Mouse (Mus musculus): Measurements from ENCODE around the gene Cacna1d. TPM values are rescaled to one million over a fixed set of nuclear protein-coding genes. Genes with fewer than 3 reads are reported as not detected.

Gene Cacna1d
- polyA plus RNA-seq, 1 experiment from 2014 or later = 0.89 TPM

- ATAC-seq (ENCODE audit: low FRiP score) = no peak
- Histone ChIP-seq H3K9ac (ENCODE audit: low read length) (no peak overlapping the region), H3K27me3 (ENCODE audit: control insufficient read depth, insufficient read depth, low read length) (no peaks in the 10 kb centered on the region)
These were observed 55.9 kb downstream of the Cacna1d start for GRCm38 (mm10) chr14:30435316-30435715.

GRCm38 (mm10) chr14:30430446-30430845 is 60.8 kb downstream of the Cacna1d start:
- H3K9ac ChIP-seq (ENCODE audit: low read length) = no peak overlapping the region
- no peaks in the 10 kb centered on the region for H3K36me3 ChIP-seq (ENCODE audit: control insufficient read depth, insufficient read depth, low read length)
- no peak for ATAC-seq (ENCODE audit: low FRiP score)
- WGBS = 48% methylated on average over 5 of the region's 5 CpGs
- no peak overlapping the region for H3K27ac ChIP-seq (ENCODE audit: low read depth, low read length)
- H3K4me1 ChIP-seq (ENCODE audit: control insufficient read depth, insufficient read depth, low read length) = no peaks in the 10 kb centered on the region
- no peaks in the 10 kb centered on the region for H3K9me3 ChIP-seq (ENCODE audit: control insufficient read depth, low read length)
- no peak overlapping the region for H3K4me2 ChIP-seq
- DNase-seq (ENCODE audit: low spot score, missing footprints) = no peak
- no peak overlapping the region for H3K4me3 ChIP-seq (ENCODE audit: low read depth, low read length)
- no peaks in the 10 kb centered on the region for H3K27me3 ChIP-seq (ENCODE audit: control insufficient read depth, insufficient read depth, low read length)

More at GRCm38 (mm10) chr14:30435316-30435715, 55.9 kb downstream of the Cacna1d start:
- DNase-seq (ENCODE audit: low spot score, missing footprints) = no peak
- Histone ChIP-seq H3K27ac (ENCODE audit: low read depth, low read length) (no peak overlapping the region), H3K9me3 (ENCODE audit: control insufficient read depth, low read length) (no peaks in the 10 kb centered on the region), H3K4me1 (ENCODE audit: control insufficient read depth, insufficient read depth, low read length) (no peaks in the 10 kb centered on the region), H3K4me2 (no peak overlapping the region), H3K36me3 (ENCODE audit: control insufficient read depth, insufficient read depth, low read length) (no peaks in the 10 kb centered on the region), H3K4me3 (ENCODE audit: low read depth, low read length) (no peak overlapping the region)
- WGBS = 86% methylated on average over 5 of the region's 5 CpGs

- no peak overlapping the region for H3K27ac ChIP-seq (ENCODE audit: low read depth, low read length)
- DNase-seq (ENCODE audit: low spot score, missing footprints) (no peak), ATAC-seq (ENCODE audit: low FRiP score) (no peak)
- no peaks in the 10 kb centered on the region for H3K4me1 ChIP-seq (ENCODE audit: control insufficient read depth, insufficient read depth, low read length)
- H3K4me3 ChIP-seq (ENCODE audit: low read depth, low read length) = no peak overlapping the region
- H3K36me3 ChIP-seq (ENCODE audit: control insufficient read depth, insufficient read depth, low read length) = no peaks in the 10 kb centered on the region
- 90% methylated on average over 9 of the region's 9 CpGs for WGBS
- H3K9me3 ChIP-seq (ENCODE audit: control insufficient read depth, low read length) = no peaks in the 10 kb centered on the region
- H3K9ac ChIP-seq (ENCODE audit: low read length) = no peak overlapping the region
- H3K27me3 ChIP-seq (ENCODE audit: control insufficient read depth, insufficient read depth, low read length) = no peaks in the 10 kb centered on the region
- no peak overlapping the region for H3K4me2 ChIP-seq
These were observed 61.2 kb downstream of the Cacna1d start for GRCm38 (mm10) chr14:30430026-30430425.

GRCm38 (mm10) chr14:30429606-30430005 is 61.6 kb downstream of the Cacna1d start:
- DNase-seq (ENCODE audit: low spot score, missing footprints) (no peak), ATAC-seq (ENCODE audit: low FRiP score) (no peak)
- 74% methylated on average over 9 of the region's 9 CpGs for WGBS
- no peak overlapping the region for H3K4me3 ChIP-seq (ENCODE audit: low read depth, low read length)
- no peaks in the 10 kb centered on the region for H3K9me3 ChIP-seq (ENCODE audit: control insufficient read depth, low read length)
- no peak overlapping the region for H3K27ac ChIP-seq (ENCODE audit: low read depth, low read length)
- H3K27me3 ChIP-seq (ENCODE audit: control insufficient read depth, insufficient read depth, low read length) = no peaks in the 10 kb centered on the region
- no peak overlapping the region for H3K9ac ChIP-seq (ENCODE audit: low read length)
- no peaks in the 10 kb centered on the region for H3K4me1 ChIP-seq (ENCODE audit: control insufficient read depth, insufficient read depth, low read length)
- H3K36me3 ChIP-seq (ENCODE audit: control insufficient read depth, insufficient read depth, low read length) = no peaks in the 10 kb centered on the region
- H3K4me2 ChIP-seq = no peak overlapping the region

GRCm38 (mm10) chr14:30428757-30429156 is 62.5 kb downstream of the Cacna1d start:
- Histone ChIP-seq H3K4me2 (no peak overlapping the region), H3K4me3 (ENCODE audit: low read depth, low read length) (no peak overlapping the region), H3K9ac (ENCODE audit: low read length) (no peak overlapping the region), H3K4me1 (ENCODE audit: control insufficient read depth, insufficient read depth, low read length) (no peaks in the 10 kb centered on the region), H3K27ac (ENCODE audit: low read depth, low read length) (no peak overlapping the region), H3K27me3 (ENCODE audit: control insufficient read depth, insufficient read depth, low read length) (no peaks in the 10 kb centered on the region), H3K9me3 (ENCODE audit: control insufficient read depth, low read length) (no peaks in the 10 kb centered on the region), H3K36me3 (ENCODE audit: control insufficient read depth, insufficient read depth, low read length) (no peaks in the 10 kb centered on the region)
- DNase-seq (ENCODE audit: low spot score, missing footprints) (no peak), ATAC-seq (ENCODE audit: low FRiP score) (no peak)

GRCm38 (mm10) chr14:30425876-30426275 is 65.4 kb downstream of the Cacna1d start:
- no peak overlapping the region for H3K27ac ChIP-seq (ENCODE audit: low read depth, low read length)
- no peak overlapping the region for H3K4me3 ChIP-seq (ENCODE audit: low read depth, low read length)
- H3K4me1 ChIP-seq (ENCODE audit: control insufficient read depth, insufficient read depth, low read length) = no peaks in the 10 kb centered on the region
- WGBS = 35% methylated on average over 4 of the region's 4 CpGs
- no peak overlapping the region for H3K4me2 ChIP-seq
- no peaks in the 10 kb centered on the region for H3K27me3 ChIP-seq (ENCODE audit: control insufficient read depth, insufficient read depth, low read length)
- ATAC-seq (ENCODE audit: low FRiP score) (no peak), DNase-seq (ENCODE audit: low spot score, missing footprints) (no peak)
- no peaks in the 10 kb centered on the region for H3K36me3 ChIP-seq (ENCODE audit: control insufficient read depth, insufficient read depth, low read length)
- no peak overlapping the region for H3K9ac ChIP-seq (ENCODE audit: low read length)
- no peaks in the 10 kb centered on the region for H3K9me3 ChIP-seq (ENCODE audit: control insufficient read depth, low read length)

- Histone ChIP-seq H3K27ac (ENCODE audit: low read depth, low read length) (no peak overlapping the region), H3K4me2 (no peak overlapping the region), H3K36me3 (ENCODE audit: control insufficient read depth, insufficient read depth, low read length) (no peaks in the 10 kb centered on the region), H3K9me3 (ENCODE audit: control insufficient read depth, low read length) (no peaks in the 10 kb centered on the region), H3K9ac (ENCODE audit: low read length) (no peak overlapping the region), H3K4me3 (ENCODE audit: low read depth, low read length) (no peak overlapping the region), H3K4me1 (ENCODE audit: control insufficient read depth, insufficient read depth, low read length) (no peaks in the 10 kb centered on the region), H3K27me3 (ENCODE audit: control insufficient read depth, insufficient read depth, low read length) (no peaks in the 10 kb centered on the region)
- WGBS = 79% methylated on average over 6 of the region's 6 CpGs
- DNase-seq (ENCODE audit: low spot score, missing footprints) (no peak), ATAC-seq (ENCODE audit: low FRiP score) (no peak)
These were observed 66.1 kb downstream of the Cacna1d start for GRCm38 (mm10) chr14:30425175-30425574.

- DNase-seq (ENCODE audit: low spot score, missing footprints) (no peak), ATAC-seq (ENCODE audit: low FRiP score) (no peak)
- Histone ChIP-seq H3K4me3 (ENCODE audit: low read depth, low read length) (no peak overlapping the region), H3K27me3 (ENCODE audit: control insufficient read depth, insufficient read depth, low read length) (no peaks in the 10 kb centered on the region), H3K4me2 (no peak overlapping the region), H3K36me3 (ENCODE audit: control insufficient read depth, insufficient read depth, low read length) (no peaks in the 10 kb centered on the region), H3K27ac (ENCODE audit: low read depth, low read length) (no peak overlapping the region), H3K9me3 (ENCODE audit: control insufficient read depth, low read length) (no peaks in the 10 kb centered on the region), H3K9ac (ENCODE audit: low read length) (no peak overlapping the region), H3K4me1 (ENCODE audit: control insufficient read depth, insufficient read depth, low read length) (no peaks in the 10 kb centered on the region)
- WGBS = 90% methylated on average over 4 of the region's 4 CpGs
These were observed 66.6 kb downstream of the Cacna1d start for GRCm38 (mm10) chr14:30424638-30425037.

- Histone ChIP-seq H3K4me3 (ENCODE audit: low read depth, low read length) (no peak overlapping the region), H3K27ac (ENCODE audit: low read depth, low read length) (no peak overlapping the region), H3K4me2 (no peak overlapping the region), H3K9me3 (ENCODE audit: control insufficient read depth, low read length) (no peaks in the 10 kb centered on the region), H3K36me3 (ENCODE audit: control insufficient read depth, insufficient read depth, low read length) (no peaks in the 10 kb centered on the region), H3K27me3 (ENCODE audit: control insufficient read depth, insufficient read depth, low read length) (no peaks in the 10 kb centered on the region), H3K4me1 (ENCODE audit: control insufficient read depth, insufficient read depth, low read length) (no peaks in the 10 kb centered on the region), H3K9ac (ENCODE audit: low read length) (no peak overlapping the region)
- 83% methylated on average over 7 of the region's 7 CpGs for WGBS
- DNase-seq (ENCODE audit: low spot score, missing footprints) (no peak), ATAC-seq (ENCODE audit: low FRiP score) (no peak)
These were observed 68.7 kb downstream of the Cacna1d start for GRCm38 (mm10) chr14:30422376-30423140.

All from midbrain, embryonic 11.5 days (tissue).